Mouse (Mus musculus) embryonic facial prominence, embryonic 10.5 days (tissue): ENCODE results near the gene Camkmt. TPM values are rescaled to one million over a fixed set of nuclear protein-coding genes. Genes with fewer than 3 reads are reported as not detected.

Experiments
- DNase-seq: peaks from one replicate; pipeline ENCODE4 v3.0.0-alpha.2; 2017; ENCODE audit warnings: low spot score
- H3K27ac ChIP-seq: fragments of 300-500 bp; sonication (generic); replicated peaks from 2 replicates; pipeline ENCODE4 v1.5.1; 2016; ENCODE audit warnings: mild to moderate bottlenecking
- H3K27me3 ChIP-seq: fragments of 300-500 bp; sonication (generic); replicated peaks from 2 replicates; pipeline ENCODE4 v1.6.1; 2016; ENCODE audit warnings: low read depth, mild to moderate bottlenecking; ENCODE audit not compliant: poor library complexity, severe bottlenecking
- H3K36me3 ChIP-seq: fragments of 300-500 bp; sonication (generic); replicated peaks from 2 replicates; pipeline ENCODE4 v1.6.1; 2016; ENCODE audit warnings: mild to moderate bottlenecking, moderate library complexity
- H3K4me1 ChIP-seq: fragments of 300-500 bp; sonication (generic); 2 replicates; pipeline ENCODE4 v1.6.1; 2016
- H3K4me3 ChIP-seq: fragments of 300-500 bp; sonication (generic); 2 replicates; pipeline ENCODE4 v1.5.1; 2016; ENCODE audit warnings: mild to moderate bottlenecking, moderate library complexity
- H3K9me3 ChIP-seq: fragments of 300-500 bp; sonication (generic); 2 replicates; pipeline ENCODE4 v1.6.1; 2016; ENCODE audit warnings: mild to moderate bottlenecking
- WGBS: fragments of 180-500 bp; shearing (Covaris S2); methylation state at CpG from one replicate; pipeline ENCODE4 v1.1.7; 2016; 5-methylcytosine and 5-hydroxymethylcytosine counted together
- polyA plus RNA-seq: library from polyadenylated mRNA; unstranded; fragments of >200 nt; fragmentation: Nextera tagmentation; extraction: Ambion mirVana; gene quantifications from 2 replicates; pipeline ENCODE4 v1.2.1, GENCODE M21; 2016

Gene Camkmt
- polyA plus RNA-seq, 1 experiment from 2014 or later, result 14.2 TPM

- WGBS, result 3% methylated on average over 14 of the region's 14 CpGs
- Histone ChIP-seq H3K4me3 (peak overlapping the region; percentile 43), H3K4me1 (peaks cover 15% of the 10 kb centered on the region), H3K27me3 (no peaks in the 10 kb centered on the region), H3K9me3 (no peaks in the 10 kb centered on the region), H3K36me3 (no peaks in the 10 kb centered on the region), H3K27ac (no peak overlapping the region)
- DNase-seq, result peak; percentile 90
Measured at GRCm38 (mm10) chr17:85189227-85190127, 99.1 kb downstream of the Camkmt start.

- Histone ChIP-seq H3K36me3 (no peaks in the 10 kb centered on the region), H3K27ac (no peak overlapping the region), H3K4me3 (peak overlapping the region; percentile 18; the same call in 1 of the 2 replicates), H3K4me1 (peaks cover 15% of the 10 kb centered on the region), H3K27me3 (no peaks in the 10 kb centered on the region), H3K9me3 (no peaks in the 10 kb centered on the region)
- 14% methylated on average over 7 of the region's 7 CpGs for WGBS
- peak; percentile 17 for DNase-seq
Measured at GRCm38 (mm10) chr17:85190128-85190435, 99.7 kb downstream of the Camkmt start.

DNA sequence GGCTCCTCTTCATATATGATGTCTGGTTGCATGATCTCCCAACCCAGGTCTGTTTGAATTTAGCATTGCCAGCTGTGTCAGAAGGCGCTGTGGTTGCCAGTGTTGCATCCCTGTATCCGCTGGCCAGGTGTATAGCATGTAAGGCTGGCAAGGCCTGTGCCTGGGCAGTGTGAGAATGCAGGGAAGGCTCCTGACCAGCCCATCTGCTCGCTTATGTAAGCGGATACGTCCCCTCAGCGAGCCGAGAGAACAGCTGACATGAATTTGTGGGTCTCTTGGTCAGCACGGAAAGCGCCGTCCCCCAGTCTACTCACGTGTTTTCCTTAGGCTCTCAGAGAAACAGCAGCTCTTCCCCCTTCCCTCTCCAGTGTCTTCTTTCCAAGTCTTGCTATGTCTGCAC is 102.9 kb downstream of the Camkmt start:
- Histone ChIP-seq H3K27me3 (no peaks in the 10 kb centered on the region), H3K4me1 (peaks cover 15% of the 10 kb centered on the region), H3K36me3 (no peaks in the 10 kb centered on the region), H3K9me3 (no peaks in the 10 kb centered on the region), H3K27ac (0 out of 2 replicates have a peak overlapping the region, but pooled peaks have one; percentile 5), H3K4me3 (no peak overlapping the region)
- WGBS, result 58% methylated on average over 11 of the region's 11 CpGs
- peak; percentile 48 for DNase-seq

DNA sequence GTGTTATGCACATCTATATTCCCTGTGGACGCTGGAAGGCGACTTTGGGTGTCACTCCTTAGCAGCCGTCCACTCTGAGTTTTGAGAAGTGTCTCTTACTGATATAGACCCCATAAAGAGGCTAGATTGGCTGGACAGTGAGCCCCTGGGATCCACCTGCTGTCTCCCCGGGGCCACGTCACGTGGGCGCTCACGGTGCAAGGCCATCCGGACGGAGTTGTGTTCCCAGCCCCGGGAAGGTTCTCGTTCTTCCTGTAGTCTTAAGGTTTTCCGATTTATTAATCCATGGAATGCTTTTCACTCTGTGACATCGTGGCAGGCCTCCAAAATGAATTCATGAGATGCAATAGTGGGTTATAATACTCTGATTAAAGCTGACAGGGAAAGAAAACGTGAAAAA is 108.4 kb downstream of the Camkmt start:
- H3K4me3 ChIP-seq, result no peak overlapping the region

GRCm38 (mm10) chr17:85199321-85199720 is 109.0 kb downstream of the Camkmt start:
- no peaks in the 10 kb centered on the region for H3K27me3 ChIP-seq
- H3K36me3 ChIP-seq, result no peaks in the 10 kb centered on the region
- no peaks in the 10 kb centered on the region for H3K4me1 ChIP-seq
- H3K9me3 ChIP-seq, result no peaks in the 10 kb centered on the region
- no peak overlapping the region for H3K4me3 ChIP-seq
- 90% methylated on average over 11 of the region's 11 CpGs for WGBS
- DNase-seq, result no peak
- no peak overlapping the region for H3K27ac ChIP-seq

More for the DNA sequence above, 108.4 kb downstream of the Camkmt start:
- Histone ChIP-seq H3K27me3 (no peaks in the 10 kb centered on the region), H3K27ac (no peak overlapping the region), H3K4me1 (no peaks in the 10 kb centered on the region), H3K36me3 (no peaks in the 10 kb centered on the region), H3K9me3 (no peaks in the 10 kb centered on the region)
- DNase-seq, result no peak
- 95% methylated on average over 15 of the region's 15 CpGs for WGBS

DNA sequence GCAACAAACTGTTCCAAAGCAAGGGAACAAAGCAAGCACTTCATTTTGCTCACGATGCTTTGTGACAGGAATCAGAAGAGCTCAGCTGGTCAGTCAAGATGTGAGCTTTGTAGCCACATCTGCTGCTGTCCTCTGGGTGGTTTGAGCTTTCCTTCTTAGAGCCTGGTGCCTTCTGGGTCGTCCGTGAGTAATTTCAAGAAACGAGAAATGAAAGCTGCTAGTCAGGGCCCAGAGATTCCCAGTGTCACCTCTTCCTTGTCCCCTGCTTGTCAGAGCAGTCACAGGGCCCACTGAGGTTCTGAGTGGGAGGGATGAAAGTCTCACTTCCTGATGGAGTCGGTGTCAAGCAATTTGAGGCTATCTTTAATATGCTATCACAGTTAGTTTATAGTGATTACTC is 127.7 kb downstream of the Camkmt start:
- Histone ChIP-seq H3K27me3 (no peaks in the 10 kb centered on the region), H3K36me3 (no peaks in the 10 kb centered on the region), H3K4me3 (no peak overlapping the region), H3K27ac (no peak overlapping the region), H3K9me3 (0 out of 2 replicates have a peak, but pooled peaks cover 6% of the 10 kb centered on the region), H3K4me1 (peaks cover 4% of the 10 kb centered on the region)
- WGBS, result 87% methylated on average over 5 of the region's 5 CpGs
- DNase-seq, result no peak

DNA sequence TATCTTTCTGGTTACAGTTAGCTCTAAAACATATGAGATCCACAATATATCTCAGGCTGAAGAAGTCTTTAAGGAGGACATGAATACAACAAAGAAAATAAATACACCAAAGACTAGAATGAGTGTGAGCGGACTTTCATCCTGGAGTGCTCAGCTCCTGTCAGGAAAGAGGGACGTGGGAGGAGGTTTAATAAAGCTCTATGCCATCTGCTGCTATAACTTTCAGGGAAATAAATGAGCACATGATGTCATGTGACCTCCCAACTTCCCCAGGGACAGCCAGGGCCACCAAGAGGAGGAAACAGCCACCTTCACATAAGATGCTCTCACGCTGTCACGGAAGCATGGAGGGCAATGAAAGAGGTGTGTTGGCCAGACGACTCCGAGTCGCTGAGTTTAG is 151.8 kb downstream of the Camkmt start:
- WGBS, result 87% methylated on average over 7 of the region's 7 CpGs
- no peak for DNase-seq
- Histone ChIP-seq H3K27me3 (no peaks in the 10 kb centered on the region), H3K36me3 (no peaks in the 10 kb centered on the region), H3K4me3 (no peak overlapping the region), H3K9me3 (no peaks in the 10 kb centered on the region), H3K27ac (no peak overlapping the region), H3K4me1 (no peaks in the 10 kb centered on the region; the same call in 1 of the 2 replicates)

DNA sequence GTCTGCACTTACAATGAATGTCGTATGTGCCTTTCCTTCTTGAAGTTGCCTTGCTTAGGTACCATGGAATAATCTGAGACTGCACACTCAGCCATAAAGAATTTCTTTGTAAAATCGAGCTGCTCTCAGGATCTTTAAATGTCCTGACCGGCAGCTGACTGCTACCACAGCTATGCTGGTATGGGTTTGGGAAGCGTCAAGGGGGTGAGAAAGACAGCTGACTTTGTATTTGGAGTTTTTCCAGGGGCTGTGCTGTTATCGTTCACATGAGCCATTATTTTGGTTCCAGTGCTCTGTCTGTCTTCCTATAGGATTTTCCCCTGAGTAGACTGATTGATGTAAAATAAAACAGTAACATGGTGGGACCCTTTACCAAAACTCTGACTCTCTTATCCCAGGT is 158.6 kb downstream of the Camkmt start:
- no peak for DNase-seq
- Histone ChIP-seq H3K27me3 (no peaks in the 10 kb centered on the region), H3K27ac (no peak overlapping the region), H3K4me1 (peaks cover 6% of the 10 kb centered on the region), H3K36me3 (no peaks in the 10 kb centered on the region), H3K4me3 (no peak overlapping the region), H3K9me3 (no peaks in the 10 kb centered on the region)
- 83% methylated on average over 5 of the region's 5 CpGs for WGBS

DNA sequence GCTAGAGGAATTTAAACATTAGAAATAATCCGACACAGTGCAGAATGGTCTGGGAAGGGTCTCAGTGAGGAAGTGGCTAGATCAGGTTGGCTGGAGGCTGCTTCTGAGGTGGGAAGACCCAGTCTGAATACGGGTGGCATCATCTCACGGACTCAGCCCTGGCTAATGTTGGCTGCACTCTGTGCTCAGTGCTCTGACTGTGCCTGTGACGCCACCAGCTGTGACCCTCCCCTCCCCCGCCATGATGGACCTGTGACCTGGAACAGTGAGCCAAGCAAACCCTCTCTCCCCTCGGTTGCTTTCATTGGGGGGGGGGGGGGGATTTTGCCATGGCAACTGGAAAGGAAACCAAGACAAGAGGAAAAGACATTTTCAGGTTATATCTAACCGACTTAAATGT is 159.4 kb downstream of the Camkmt start:
- WGBS, result 41% methylated on average over 7 of the region's 7 CpGs
- Histone ChIP-seq H3K9me3 (no peaks in the 10 kb centered on the region), H3K4me1 (peaks cover 6% of the 10 kb centered on the region), H3K27me3 (no peaks in the 10 kb centered on the region), H3K27ac (no peak overlapping the region), H3K4me3 (no peak overlapping the region), H3K36me3 (no peaks in the 10 kb centered on the region)
- peak; percentile 23 for DNase-seq

- Histone ChIP-seq H3K9me3 (no peaks in the 10 kb centered on the region), H3K36me3 (no peaks in the 10 kb centered on the region), H3K27me3 (peaks cover 16% of the 10 kb centered on the region; the same call in 1 of the 2 replicates), H3K4me1 (peaks cover 19% of the 10 kb centered on the region), H3K4me3 (peak overlapping the region; percentile 35; the same call in 1 of the 2 replicates), H3K27ac (peak overlapping the region; percentile 54)
- 7% methylated on average over 9 of the region's 9 CpGs for WGBS
- peak; percentile 34 for DNase-seq
Measured at GRCm38 (mm10) chr17:85256930-85257329, 166.6 kb downstream of the Camkmt start.

DNA sequence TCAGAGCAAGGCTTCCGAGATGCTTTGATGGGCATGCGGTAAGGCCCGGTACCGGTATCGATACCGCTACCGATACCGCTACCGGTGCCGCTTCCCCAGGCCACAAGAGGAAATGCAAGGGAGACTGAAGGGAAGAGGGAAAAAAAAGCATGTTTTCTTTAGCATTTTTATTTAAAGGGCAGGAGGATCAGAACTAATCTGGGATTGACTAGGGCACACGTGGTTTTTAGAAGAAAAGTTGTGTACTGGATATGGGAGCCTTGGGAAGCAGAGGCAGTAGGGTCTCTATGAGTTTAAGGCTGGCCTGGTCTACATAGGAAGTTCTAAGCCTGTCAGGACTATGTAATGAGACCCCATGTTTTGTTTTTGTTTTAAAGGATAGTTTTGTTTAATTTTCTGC is 167.0 kb downstream of the Camkmt start:
- H3K27ac ChIP-seq, result peak overlapping the region; percentile 54
- H3K4me3 ChIP-seq, result peak overlapping the region; percentile 35; the same call in 1 of the 2 replicates
- peaks cover 16% of the 10 kb centered on the region; the same call in 1 of the 2 replicates for H3K27me3 ChIP-seq
- H3K9me3 ChIP-seq, result no peaks in the 10 kb centered on the region
- 29% methylated on average over 11 of the region's 11 CpGs for WGBS
- no peaks in the 10 kb centered on the region for H3K36me3 ChIP-seq
- peaks cover 22% of the 10 kb centered on the region for H3K4me1 ChIP-seq
- DNase-seq, result no peak

GRCm38 (mm10) chr17:85258703-85259341 is 168.5 kb downstream of the Camkmt start:
- Histone ChIP-seq H3K4me1 (peaks cover 28% of the 10 kb centered on the region), H3K27ac (no peak overlapping the region), H3K9me3 (no peaks in the 10 kb centered on the region), H3K27me3 (peaks cover 16% of the 10 kb centered on the region; the same call in 1 of the 2 replicates), H3K36me3 (no peaks in the 10 kb centered on the region), H3K4me3 (no peak overlapping the region)
- no peak for DNase-seq
- 84% methylated on average over 13 of the region's 13 CpGs for WGBS
